Mouse (Mus musculus): ENCODE results near the gene Foxd2. TPM values are rescaled to one million over a fixed set of nuclear protein-coding genes. Genes with fewer than 3 reads are reported as not detected.

Gene Foxd2
- polyA plus RNA-seq, 1 experiment from 2014 or later: 3.6 TPM

GRCm38 (mm10) chr4:114901643-114902351 lies 6.9 kb downstream of the Foxd2 start:
- DNase-seq (ENCODE audit: low spot score) (peak; percentile 68), ATAC-seq (replicated peaks; ENCODE audit: insufficient number of reproducible peaks, low FRiP score, low TSS enrichment, low read depth) (peak; percentile 36; the same call in 1 of the 2 replicates)
- Histone ChIP-seq H3K9ac (replicated peaks; ENCODE audit: low read length) (peak overlapping the region; percentile 45), H3K27ac (replicated peaks; ENCODE audit: low read depth, low read length) (peak overlapping the region; percentile 36), H3K4me3 (ENCODE audit: low read depth, low read length) (peak overlapping the region; percentile 37), H3K36me3 (replicated peaks; ENCODE audit: control insufficient read depth, insufficient read depth, low read depth, low read length) (no peaks in the 10 kb centered on the region), H3K4me2 (ENCODE audit: low read depth, low read length) (peak overlapping the region; percentile 71), H3K27me3 (ENCODE audit: control insufficient read depth, insufficient read depth, low read length) (peaks cover 47% of the 10 kb centered on the region), H3K4me1 (ENCODE audit: control insufficient read depth, insufficient read depth, low read length) (no peaks in the 10 kb centered on the region), H3K9me3 (replicated peaks; ENCODE audit: control insufficient read depth, low read length) (no peaks in the 10 kb centered on the region)
- WGBS: under 1% methylated on average over 42 of the region's 42 CpGs

- Histone ChIP-seq H3K4me3 (ENCODE audit: low read depth, low read length) (peak overlapping the region; percentile 37), H3K27ac (replicated peaks; ENCODE audit: low read depth, low read length) (no peak overlapping the region), H3K9me3 (replicated peaks; ENCODE audit: control insufficient read depth, low read length) (no peaks in the 10 kb centered on the region), H3K9ac (replicated peaks; ENCODE audit: low read length) (no peak overlapping the region), H3K36me3 (replicated peaks; ENCODE audit: control insufficient read depth, insufficient read depth, low read depth, low read length) (no peaks in the 10 kb centered on the region), H3K27me3 (ENCODE audit: control insufficient read depth, insufficient read depth, low read length) (peaks cover 43% of the 10 kb centered on the region), H3K4me2 (ENCODE audit: low read depth, low read length) (peak overlapping the region; percentile 71; the same call in 1 of the 2 replicates), H3K4me1 (ENCODE audit: control insufficient read depth, insufficient read depth, low read length) (no peaks in the 10 kb centered on the region)
- 2% methylated on average over 33 of the region's 33 CpGs for WGBS
- DNase-seq (ENCODE audit: low spot score) (peak; percentile 35), ATAC-seq (replicated peaks; ENCODE audit: insufficient number of reproducible peaks, low FRiP score, low TSS enrichment, low read depth) (no peak)
Observed at GRCm38 (mm10) chr4:114900866-114901642, 7.6 kb downstream of the Foxd2 start.

GRCm38 (mm10) chr4:114899885-114900284 lies 8.8 kb downstream of the Foxd2 start:
- no peaks in the 10 kb centered on the region for H3K36me3 ChIP-seq (replicated peaks; ENCODE audit: control insufficient read depth, insufficient read depth, low read depth, low read length)
- WGBS: 10% methylated on average over 3 of the region's 3 CpGs
- no peak overlapping the region for H3K27ac ChIP-seq (replicated peaks; ENCODE audit: low read depth, low read length)
- H3K4me1 ChIP-seq (ENCODE audit: control insufficient read depth, insufficient read depth, low read length): no peaks in the 10 kb centered on the region
- H3K9me3 ChIP-seq (replicated peaks; ENCODE audit: control insufficient read depth, low read length): no peaks in the 10 kb centered on the region
- H3K4me2 ChIP-seq (ENCODE audit: low read depth, low read length): no peak overlapping the region
- H3K4me3 ChIP-seq (ENCODE audit: low read depth, low read length): no peak overlapping the region
- peaks cover 33% of the 10 kb centered on the region for H3K27me3 ChIP-seq (ENCODE audit: control insufficient read depth, insufficient read depth, low read length)
- DNase-seq (ENCODE audit: low spot score): no peak
- ATAC-seq (replicated peaks; ENCODE audit: insufficient number of reproducible peaks, low FRiP score, low TSS enrichment, low read depth): no peak
- no peak overlapping the region for H3K9ac ChIP-seq (replicated peaks; ENCODE audit: low read length)

- H3K4me3 ChIP-seq (ENCODE audit: low read depth, low read length): no peak overlapping the region
- no peak overlapping the region for H3K9ac ChIP-seq (replicated peaks; ENCODE audit: low read length)
- no peaks in the 10 kb centered on the region for H3K36me3 ChIP-seq (replicated peaks; ENCODE audit: control insufficient read depth, insufficient read depth, low read depth, low read length)
- no peaks in the 10 kb centered on the region for H3K9me3 ChIP-seq (replicated peaks; ENCODE audit: control insufficient read depth, low read length)
- H3K27ac ChIP-seq (replicated peaks; ENCODE audit: low read depth, low read length): no peak overlapping the region
- DNase-seq (ENCODE audit: low spot score) (no peak), ATAC-seq (replicated peaks; ENCODE audit: insufficient number of reproducible peaks, low FRiP score, low TSS enrichment, low read depth) (no peak)
- H3K4me2 ChIP-seq (ENCODE audit: low read depth, low read length): no peak overlapping the region
- H3K27me3 ChIP-seq (ENCODE audit: control insufficient read depth, insufficient read depth, low read length): peaks cover 24% of the 10 kb centered on the region
- WGBS: 9% methylated on average over 4 of the region's 4 CpGs
- H3K4me1 ChIP-seq (ENCODE audit: control insufficient read depth, insufficient read depth, low read length): no peaks in the 10 kb centered on the region
Observed at GRCm38 (mm10) chr4:114897853-114898252, 10.8 kb downstream of the Foxd2 start.

- H3K36me3 ChIP-seq (replicated peaks; ENCODE audit: control insufficient read depth, insufficient read depth, low read depth, low read length): no peaks in the 10 kb centered on the region
- DNase-seq (ENCODE audit: low spot score): no peak
Observed at GRCm38 (mm10) chr4:114882232-114882631, 26.4 kb downstream of the Foxd2 start.

GRCm38 (mm10) chr4:114876441-114876972 lies 32.2 kb downstream of the Foxd2 start:
- 21% methylated on average over 8 of the region's 8 CpGs for WGBS
- Histone ChIP-seq H3K9me3 (replicated peaks; ENCODE audit: control insufficient read depth, low read length) (no peaks in the 10 kb centered on the region), H3K4me3 (ENCODE audit: low read depth, low read length) (no peak overlapping the region), H3K9ac (replicated peaks; ENCODE audit: low read length) (no peak overlapping the region; the same call in 1 of the 2 replicates), H3K36me3 (replicated peaks; ENCODE audit: control insufficient read depth, insufficient read depth, low read depth, low read length) (no peaks in the 10 kb centered on the region), H3K4me2 (ENCODE audit: low read depth, low read length) (no peak overlapping the region), H3K27me3 (ENCODE audit: control insufficient read depth, insufficient read depth, low read length) (no peaks in the 10 kb centered on the region), H3K4me1 (ENCODE audit: control insufficient read depth, insufficient read depth, low read length) (no peaks in the 10 kb centered on the region), H3K27ac (replicated peaks; ENCODE audit: low read depth, low read length) (no peak overlapping the region)
- DNase-seq (ENCODE audit: low spot score): peak; percentile 37
- ATAC-seq (replicated peaks; ENCODE audit: insufficient number of reproducible peaks, low FRiP score, low TSS enrichment, low read depth): no peak; the same call in 1 of the 2 replicates

More at GRCm38 (mm10) chr4:114882232-114882631, 26.4 kb downstream of the Foxd2 start:
- Histone ChIP-seq H3K9ac (replicated peaks; ENCODE audit: low read length) (no peak overlapping the region), H3K4me3 (ENCODE audit: low read depth, low read length) (no peak overlapping the region), H3K9me3 (replicated peaks; ENCODE audit: control insufficient read depth, low read length) (no peaks in the 10 kb centered on the region), H3K4me1 (ENCODE audit: control insufficient read depth, insufficient read depth, low read length) (no peaks in the 10 kb centered on the region), H3K27me3 (ENCODE audit: control insufficient read depth, insufficient read depth, low read length) (no peaks in the 10 kb centered on the region), H3K27ac (replicated peaks; ENCODE audit: low read depth, low read length) (no peak overlapping the region), H3K4me2 (ENCODE audit: low read depth, low read length) (no peak overlapping the region)
- 94% methylated on average over 1 of the region's 1 CpGs for WGBS
- ATAC-seq (replicated peaks; ENCODE audit: insufficient number of reproducible peaks, low FRiP score, low TSS enrichment, low read depth): no peak

- Histone ChIP-seq H3K27me3 (ENCODE audit: control insufficient read depth, insufficient read depth, low read length) (no peaks in the 10 kb centered on the region), H3K4me3 (ENCODE audit: low read depth, low read length) (no peak overlapping the region), H3K27ac (replicated peaks; ENCODE audit: low read depth, low read length) (no peak overlapping the region), H3K4me2 (ENCODE audit: low read depth, low read length) (no peak overlapping the region), H3K9ac (replicated peaks; ENCODE audit: low read length) (no peak overlapping the region), H3K9me3 (replicated peaks; ENCODE audit: control insufficient read depth, low read length) (no peaks in the 10 kb centered on the region), H3K4me1 (ENCODE audit: control insufficient read depth, insufficient read depth, low read length) (no peaks in the 10 kb centered on the region), H3K36me3 (replicated peaks; ENCODE audit: control insufficient read depth, insufficient read depth, low read depth, low read length) (no peaks in the 10 kb centered on the region)
- ATAC-seq (replicated peaks; ENCODE audit: insufficient number of reproducible peaks, low FRiP score, low TSS enrichment, low read depth): no peak
- 51% methylated on average over 11 of the region's 11 CpGs for WGBS
- DNase-seq (ENCODE audit: low spot score): no peak
Observed at GRCm38 (mm10) chr4:114869765-114870490, 38.7 kb downstream of the Foxd2 start.
